Mouse (Mus musculus) ES-E14 (cell line): ENCODE measurements at regions not wholly inside any gene's neighbourhood (a gene's known extent, or its start where the extent isn't known, plus 50 kb on each side); places are given as distances from the start of the nearest gene placed in this dataset.

ENCODE experiments used
- DNase-seq: peaks from one replicate; pipeline ENCODE4 v3.0.0-alpha.2; 2013; ENCODE audit warnings: low read depth, low spot score
- H3K27ac ChIP-seq: 2 replicates; pipeline ENCODE4 v1.5.1; 2012; ENCODE audit warnings: low read depth, mild to moderate bottlenecking, low read length, moderate library complexity, mixed read lengths; ENCODE audit not compliant: poor library complexity, insufficient read depth, severe bottlenecking
- H3K36me3 ChIP-seq: 2 replicates; pipeline ENCODE4 v1.6.1; 2012; ENCODE audit warnings: mild to moderate bottlenecking, low read length, moderate library complexity, mixed read lengths; ENCODE audit not compliant: control insufficient read depth, poor library complexity, insufficient read depth, severe bottlenecking
- H3K4me1 ChIP-seq, 2 experiments: fragments of 150-350 bp in 1 of 2; sonication (generic) in 1 of 2; 2 replicates each; pipeline ENCODE4 v1.6.1; 2012; ENCODE audit warnings: low read length in 2 of 2, mild to moderate bottlenecking in 1 of 2, mixed read lengths in 1 of 2; ENCODE audit not compliant: control insufficient read depth in 2 of 2, insufficient read depth in 2 of 2, poor library complexity in 1 of 2
- H3K4me3 ChIP-seq, 2 experiments: fragments of 150-350 bp in 1 of 2; sonication (generic) in 1 of 2; 2 replicates each; pipeline ENCODE4 v1.5.1; 2012; ENCODE audit warnings: low read length in 2 of 2, low read depth in 1 of 2, mild to moderate bottlenecking in 1 of 2, mixed read lengths in 1 of 2; ENCODE audit not compliant: insufficient read depth in 1 of 2, poor library complexity in 1 of 2, severe bottlenecking in 1 of 2
- H3K9ac ChIP-seq: 2 replicates; pipeline ENCODE4 v1.6.1; 2012; ENCODE audit warnings: low read depth, mild to moderate bottlenecking, low read length, mixed read lengths; ENCODE audit not compliant: poor library complexity, insufficient read depth, severe bottlenecking
- H3K9me3 ChIP-seq: fragments of 150-350 bp; sonication (generic); 2 replicates; pipeline ENCODE4 v1.6.1; 2012; ENCODE audit warnings: low read depth, mild to moderate bottlenecking, low read length; ENCODE audit not compliant: control insufficient read depth, insufficient read depth
- CHD2 ChIP-seq: IDR thresholded peaks from 2 replicates; pipeline ENCODE4 v1.6.1; 2014; ENCODE audit warnings: mild to moderate bottlenecking, low read depth, low read length, inconsistent platforms
- HCFC1 ChIP-seq: IDR thresholded peaks from 2 replicates; pipeline ENCODE4 v1.6.1; 2012; ENCODE audit warnings: low read length, inconsistent platforms, borderline replicate concordance; ENCODE audit not compliant: insufficient read depth
- MAFK ChIP-seq: IDR thresholded peaks from 2 replicates; pipeline ENCODE4 v1.6.1; 2014; ENCODE audit warnings: mild to moderate bottlenecking, low read depth, low read length, inconsistent platforms; ENCODE audit not compliant: insufficient read depth
- ZC3H11A ChIP-seq: IDR thresholded peaks from 2 replicates; pipeline ENCODE4 v1.6.1; 2012; ENCODE audit warnings: low read depth, mild to moderate bottlenecking, inconsistent platforms, low read length, borderline replicate concordance
- ZNF384 ChIP-seq: IDR thresholded peaks from 2 replicates; pipeline ENCODE4 v1.6.1; 2012; ENCODE audit warnings: low read depth, low read length, inconsistent platforms
- in situ Hi-C, 2 experiments: fragments of 600-800 bp; cut with MboI; formaldehyde crosslinking; loops; one replicate each; pipeline ENCODE4 v1.15.1; 2025; ENCODE audit warnings: low sequenced_read_pairs in 2 of 2, inconsistent platforms in 1 of 2; ENCODE audit not compliant: unreplicated experiment in 2 of 2

GRCm38 (mm10) chr7:136151301-136151930 is 435.3 kb upstream of the Mki67 start:
- H3K36me3 ChIP-seq = no peaks in the 10 kb centered on the region
- H3K4me3 ChIP-seq = no peak overlapping the region
- H3K4me1 ChIP-seq = no peaks in the 10 kb centered on the region
- no peaks in the 10 kb centered on the region for H3K9me3 ChIP-seq
- DNase-seq = no peak
- no peak for TF ChIP-seq ZC3H11A
- no peak for TF ChIP-seq HCFC1
- TF ChIP-seq CHD2 = no peak
- no peak for TF ChIP-seq ZNF384
- TF ChIP-seq MAFK = no peak
- H3K9ac ChIP-seq = no peak overlapping the region
- in situ Hi-C loops = no loop called here
- no peak overlapping the region for H3K27ac ChIP-seq

GRCm38 (mm10) chr7:136152470-136152869 is 436.3 kb upstream of the Mki67 start:
- TF ChIP-seq MAFK (peak; percentile 76), ZNF384 (no peak)
- DNase-seq = peak; percentile 47

GRCm38 (mm10) chr7:136153621-136154020 is 437.5 kb upstream of the Mki67 start:
- no peaks in the 10 kb centered on the region for H3K4me1 ChIP-seq
- no peaks in the 10 kb centered on the region for H3K9me3 ChIP-seq
- in situ Hi-C loops = no loop called here
- H3K9ac ChIP-seq = no peak overlapping the region
- TF ChIP-seq ZNF384 = no peak
- no peak for TF ChIP-seq CHD2
- no peak for TF ChIP-seq HCFC1
- no peak for TF ChIP-seq MAFK
- TF ChIP-seq ZC3H11A = no peak
- H3K27ac ChIP-seq = no peak overlapping the region
- no peaks in the 10 kb centered on the region for H3K36me3 ChIP-seq
- H3K4me3 ChIP-seq = no peak overlapping the region
- no peak for DNase-seq

More at GRCm38 (mm10) chr7:136152470-136152869, 436.3 kb upstream of the Mki67 start:
- no peaks in the 10 kb centered on the region for H3K9me3 ChIP-seq
- no peak overlapping the region for H3K9ac ChIP-seq
- in situ Hi-C loops = no loop called here
- H3K4me1 ChIP-seq = no peaks in the 10 kb centered on the region
- H3K36me3 ChIP-seq = no peaks in the 10 kb centered on the region
- no peak overlapping the region for H3K27ac ChIP-seq
- H3K4me3 ChIP-seq = no peak overlapping the region

- no peak overlapping the region for H3K9ac ChIP-seq
- DNase-seq = no peak
- no peak for TF ChIP-seq ZNF384
- no peak for TF ChIP-seq CHD2
- TF ChIP-seq HCFC1 = no peak
- TF ChIP-seq ZC3H11A = no peak
- no peak for TF ChIP-seq MAFK
- in situ Hi-C loops = no loop called here
- H3K4me3 ChIP-seq = no peak overlapping the region
- H3K4me1 ChIP-seq = no peaks in the 10 kb centered on the region
- no peaks in the 10 kb centered on the region for H3K9me3 ChIP-seq
- H3K27ac ChIP-seq = no peak overlapping the region
- H3K36me3 ChIP-seq = no peaks in the 10 kb centered on the region
Observed at GRCm38 (mm10) chr7:136159136-136159535, 443.0 kb upstream of the Mki67 start.

GRCm38 (mm10) chr7:136161526-136161925 is 445.4 kb upstream of the Mki67 start:
- DNase-seq = no peak
- H3K9ac ChIP-seq = no peak overlapping the region
- no peaks in the 10 kb centered on the region for H3K4me1 ChIP-seq
- no peak overlapping the region for H3K4me3 ChIP-seq
- H3K9me3 ChIP-seq = no peaks in the 10 kb centered on the region
- H3K36me3 ChIP-seq = no peaks in the 10 kb centered on the region
- in situ Hi-C loops = no loop called here
- no peak for TF ChIP-seq ZC3H11A
- TF ChIP-seq HCFC1 = no peak
- no peak for TF ChIP-seq CHD2
- no peak overlapping the region for H3K27ac ChIP-seq
